Mouse (Mus musculus) olfactory bulb, adult 2 months (tissue): Measurements from ENCODE around the gene Eml2. TPM values are rescaled to one million over a fixed set of nuclear protein-coding genes. Genes with fewer than 3 reads are reported as not detected.
A peak's percentile ranks its signal among the peaks of the same experiment; 100 is the strongest.

Experiments used
- H3K27ac ChIP-seq: fragments of 200-500 bp; 2 replicates; pipeline ENCODE4 v1.5.1; 2012; ENCODE audit warnings: low read depth, low read length; ENCODE audit not compliant: insufficient read depth
- H3K4me1 ChIP-seq: fragments of 200-500 bp; 2 replicates; pipeline ENCODE4 v1.6.1; 2012; ENCODE audit warnings: low read length; ENCODE audit not compliant: control insufficient read depth, insufficient read depth
- H3K4me3 ChIP-seq: fragments of 200-500 bp; 2 replicates; pipeline ENCODE4 v1.5.1; 2012; ENCODE audit warnings: mild to moderate bottlenecking, low read depth, low read length, moderate library complexity; ENCODE audit not compliant: insufficient read depth
- CTCF ChIP-seq: fragments of 200-500 bp; IDR thresholded peaks from 2 replicates; pipeline ENCODE4 v1.5.1; 2012; ENCODE audit warnings: low read depth, mild to moderate bottlenecking, low read length, moderate library complexity; ENCODE audit not compliant: insufficient read depth
- POLR2A ChIP-seq: fragments of 200-500 bp; IDR thresholded peaks from 2 replicates; pipeline ENCODE4 v1.6.1; 2012; ENCODE audit warnings: mild to moderate bottlenecking, low read depth, low read length, moderate library complexity; ENCODE audit not compliant: insufficient read depth
- WGBS: fragments of 180-500 bp; shearing (Covaris S2); methylation state at CpG from one replicate; pipeline ENCODE4 v1.1.7; 2018; 5-methylcytosine and 5-hydroxymethylcytosine counted together
- polyA plus RNA-seq: library from polyadenylated mRNA; stranded (reverse); fragments of >200 nt; gene quantifications from 2 replicates; pipeline ENCODE4 v1.2.4, GENCODE M21; 2012; ENCODE audit warnings: low replicate concordance; ENCODE audit not compliant: missing spikeins, insufficient read depth, insufficient read length

Eml2 gene
- polyA plus RNA-seq = not detected in 2 replicates

DNA sequence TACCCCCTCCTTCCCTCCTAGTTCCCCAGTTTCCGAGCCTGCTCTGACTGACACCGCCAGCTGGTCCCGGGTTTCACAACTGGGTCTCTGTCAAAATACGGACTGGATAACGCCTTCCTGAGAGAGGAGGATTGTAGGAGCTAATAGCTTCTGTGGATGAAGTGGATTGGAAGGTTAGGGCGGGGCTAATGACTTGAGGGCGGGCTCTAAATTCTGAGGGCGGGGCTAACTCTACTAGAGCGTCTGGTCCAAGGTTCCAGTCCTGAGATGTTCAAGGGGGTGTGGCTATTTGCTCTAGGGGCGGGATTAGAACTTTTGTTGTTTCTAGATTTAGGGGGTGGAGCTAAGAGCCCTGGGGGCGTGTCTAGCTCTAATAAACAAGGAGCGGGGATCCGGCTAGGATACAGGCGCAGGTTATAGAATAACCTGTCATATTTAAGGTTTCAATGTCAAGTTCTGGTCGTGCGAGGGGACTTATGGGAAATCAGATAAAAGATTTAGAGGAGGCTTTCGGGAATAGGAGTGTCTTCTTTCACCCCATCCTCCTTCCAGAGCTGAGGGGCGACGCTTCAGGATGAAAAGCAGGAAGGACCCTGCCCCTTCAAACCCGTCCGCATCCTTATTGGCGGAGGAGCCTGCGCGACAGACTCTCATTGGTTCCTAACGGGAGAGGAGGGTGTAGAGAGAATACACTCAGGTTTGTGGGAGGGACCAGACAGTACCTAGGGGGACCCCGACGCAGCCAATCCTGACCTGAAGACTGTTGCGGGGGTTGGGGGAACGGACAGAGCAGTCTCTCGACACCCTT is at the start of gene Eml2:
Gene Eml2 (plus strand): TSS at position 714 of the 808 bp plus-strand sequence.
- TF ChIP-seq POLR2A (peak; percentile 59; the same call in 1 of the 2 replicates), CTCF (no peak)
- peaks cover 32% of the 10 kb centered on the region for H3K4me1 ChIP-seq
- H3K4me3 ChIP-seq = peak within 1 kb of the TSS; percentile 84
- peak within 1 kb of the TSS; percentile 97 for H3K27ac ChIP-seq
- WGBS = 1% methylated on average over 30 of the region's 30 CpGs

DNA sequence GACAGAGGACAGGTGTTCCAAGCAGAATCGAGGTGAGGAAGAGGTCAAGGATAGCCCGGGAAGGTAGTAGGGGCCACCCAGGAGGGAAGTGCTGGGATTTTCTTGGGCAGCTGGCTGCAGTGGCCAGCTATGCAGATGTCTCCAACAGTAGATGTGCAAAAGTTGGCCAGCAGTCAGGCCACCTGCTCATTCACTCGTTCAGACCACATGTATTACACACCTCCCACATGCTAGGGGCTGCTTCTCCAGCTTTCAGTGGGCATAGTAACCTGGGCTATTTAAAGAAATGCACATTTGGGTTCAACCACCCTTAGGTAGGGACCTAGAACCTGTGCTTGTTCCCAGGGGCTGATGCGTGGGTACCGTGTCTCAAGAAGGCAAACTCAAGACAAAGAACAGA is 48.5 kb upstream of the Eml2 start:
- Histone ChIP-seq H3K4me3 (no peak overlapping the region), H3K4me1 (0 out of 2 replicates have a peak, but pooled peaks cover 7% of the 10 kb centered on the region), H3K27ac (no peak overlapping the region)
- TF ChIP-seq CTCF = no peak
- TF ChIP-seq POLR2A = no peak
- WGBS = 87% methylated on average over 5 of the region's 5 CpGs

DNA sequence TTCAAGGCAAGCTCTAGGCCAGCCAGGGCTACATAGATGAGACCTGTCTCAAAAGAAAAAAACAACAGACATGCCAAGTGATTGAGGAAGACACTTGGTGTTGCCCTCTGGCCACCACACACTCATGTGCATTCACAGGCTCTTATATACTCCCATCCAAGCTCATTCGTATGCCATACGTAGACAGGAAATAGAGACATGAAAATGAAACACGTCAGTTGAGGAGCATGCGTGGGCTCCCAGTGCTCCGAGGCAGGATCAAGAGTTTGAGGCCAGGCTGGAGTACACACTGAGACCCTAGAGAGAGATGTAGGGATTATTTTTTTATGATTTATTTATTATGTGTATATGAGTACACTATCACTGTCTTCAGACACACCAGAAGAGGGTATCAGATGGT is 46.8 kb upstream of the Eml2 start:
- Histone ChIP-seq H3K4me1 (0 out of 2 replicates have a peak, but pooled peaks cover 7% of the 10 kb centered on the region), H3K4me3 (no peak overlapping the region), H3K27ac (no peak overlapping the region)
- TF ChIP-seq CTCF (no peak), POLR2A (no peak)
- 96% methylated on average over 5 of the region's 5 CpGs for WGBS

DNA sequence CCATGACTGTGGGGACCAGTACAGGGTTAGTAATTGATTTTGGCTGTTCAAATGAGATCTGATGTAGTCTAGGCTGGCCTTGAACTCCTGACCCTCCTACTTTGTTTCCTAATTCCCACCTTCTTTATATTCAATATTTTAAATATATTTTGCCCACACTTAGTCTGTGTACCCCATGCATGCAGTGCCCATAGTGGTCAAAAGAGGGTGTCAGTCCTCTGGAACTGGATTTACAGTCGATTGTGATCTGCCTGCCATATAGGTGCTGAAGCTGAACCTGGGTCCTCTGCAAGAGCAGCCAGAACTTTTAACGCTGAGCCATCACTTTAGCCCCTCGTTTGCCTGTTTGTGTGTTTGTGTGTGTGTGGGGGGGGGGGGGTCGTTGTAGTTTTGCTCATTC is 45.6 kb upstream of the Eml2 start:
- WGBS = 13% methylated on average over 4 of the region's 4 CpGs
- TF ChIP-seq POLR2A (no peak), CTCF (no peak)
- Histone ChIP-seq H3K4me1 (0 out of 2 replicates have a peak, but pooled peaks cover 7% of the 10 kb centered on the region), H3K27ac (peak overlapping the region; percentile 85), H3K4me3 (no peak overlapping the region)

DNA sequence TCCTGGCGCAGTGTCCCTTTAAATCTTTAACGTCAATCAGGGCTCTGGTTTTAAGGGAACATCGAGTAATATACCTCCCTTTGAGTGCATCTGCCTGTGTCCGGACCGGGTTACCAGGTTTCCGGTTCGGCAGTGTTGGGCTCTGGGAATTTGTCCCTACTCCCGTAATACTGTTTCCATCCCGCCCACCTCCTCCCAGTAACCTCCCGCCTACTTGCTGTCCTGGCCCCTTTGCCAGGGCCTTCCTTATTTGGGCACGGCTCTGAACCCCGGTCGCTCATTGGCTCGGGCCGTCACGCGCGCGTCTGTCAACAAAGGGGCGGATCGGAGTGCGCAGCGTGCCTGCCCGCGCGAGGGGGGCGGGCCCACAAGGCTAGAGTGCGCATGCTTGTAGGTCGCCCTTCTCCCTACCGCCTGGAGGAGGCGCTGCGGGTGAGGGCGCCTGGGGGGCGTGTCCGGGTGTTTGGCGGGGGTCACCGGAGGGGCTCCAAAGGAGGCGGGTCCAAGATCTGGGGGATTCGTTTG is 44.8 kb upstream of the Eml2 start:
- Histone ChIP-seq H3K27ac (peak overlapping the region; percentile 85), H3K4me1 (0 out of 2 replicates have a peak, but pooled peaks cover 7% of the 10 kb centered on the region), H3K4me3 (peak overlapping the region; percentile 55)
- WGBS = under 1% methylated on average over 39 of the region's 39 CpGs
- TF ChIP-seq CTCF = peak; percentile 96
- peak; percentile 39; the same call in 1 of the 2 replicates for TF ChIP-seq POLR2A

DNA sequence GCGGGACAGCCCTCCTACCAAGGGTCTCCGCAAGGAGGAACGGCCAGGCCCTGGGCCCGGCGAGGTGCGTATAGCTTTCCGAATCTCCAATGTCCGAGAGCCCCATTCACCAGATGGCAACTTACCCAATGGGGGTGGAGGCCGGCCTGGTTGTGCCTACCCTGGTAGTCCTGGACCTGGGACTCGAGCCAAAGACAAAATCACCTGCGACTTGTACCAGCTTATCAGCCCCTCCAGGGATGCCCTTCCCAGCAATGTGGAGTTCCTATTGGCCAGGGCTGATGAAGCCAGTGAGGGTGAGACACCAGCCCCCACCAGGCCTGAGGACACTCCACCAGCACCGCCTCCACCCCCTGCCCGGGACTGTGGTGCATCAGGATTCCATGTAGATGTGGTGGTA is 40.1 kb upstream of the Eml2 start:
- 95% methylated on average over 13 of the region's 13 CpGs for whole genome bisulfite sequencing
- H3K27ac ChIP-seq = no peak overlapping the region
- H3K4me3 ChIP-seq = no peak overlapping the region
- H3K4me1 ChIP-seq = 0 out of 2 replicates have a peak, but pooled peaks cover 7% of the 10 kb centered on the region
- TF ChIP-seq POLR2A = no peak
- no peak for TF ChIP-seq CTCF

DNA sequence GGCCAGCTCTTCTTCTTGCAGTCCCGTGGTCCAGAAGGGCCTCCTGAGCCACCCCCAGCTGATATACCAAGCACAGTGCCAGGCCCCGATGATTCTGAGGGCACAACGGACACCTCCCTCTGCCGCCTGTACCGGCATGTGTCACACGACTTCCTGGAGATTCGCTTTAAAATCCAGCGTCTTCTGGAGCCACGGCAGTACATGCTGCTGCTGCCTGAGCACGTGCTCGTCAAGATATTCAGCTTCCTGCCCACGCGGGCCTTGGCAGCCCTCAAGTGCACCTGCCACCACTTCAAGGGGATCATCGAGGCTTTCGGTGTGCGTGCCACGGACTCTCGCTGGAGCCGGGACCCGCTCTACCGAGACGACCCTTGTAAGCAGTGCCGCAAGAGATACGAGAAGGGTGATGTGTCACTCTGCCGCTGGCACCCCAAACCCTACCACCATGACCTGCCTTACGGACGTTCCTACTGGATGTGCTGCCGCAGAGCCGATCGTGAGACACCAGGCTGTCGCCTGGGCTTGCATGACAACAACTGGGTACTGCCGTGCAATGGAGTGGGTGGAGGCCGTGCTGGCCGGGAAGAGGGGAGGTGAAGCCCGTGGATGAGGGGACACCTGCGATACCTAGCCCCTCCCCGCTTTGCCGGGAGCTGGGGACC is 39.4 kb upstream of the Eml2 start:
- WGBS = 87% methylated on average over 38 of the region's 38 CpGs
- Histone ChIP-seq H3K4me3 (no peak overlapping the region), H3K4me1 (0 out of 2 replicates have a peak, but pooled peaks cover 5% of the 10 kb centered on the region), H3K27ac (no peak overlapping the region)
- TF ChIP-seq POLR2A = no peak
- no peak for TF ChIP-seq CTCF

DNA sequence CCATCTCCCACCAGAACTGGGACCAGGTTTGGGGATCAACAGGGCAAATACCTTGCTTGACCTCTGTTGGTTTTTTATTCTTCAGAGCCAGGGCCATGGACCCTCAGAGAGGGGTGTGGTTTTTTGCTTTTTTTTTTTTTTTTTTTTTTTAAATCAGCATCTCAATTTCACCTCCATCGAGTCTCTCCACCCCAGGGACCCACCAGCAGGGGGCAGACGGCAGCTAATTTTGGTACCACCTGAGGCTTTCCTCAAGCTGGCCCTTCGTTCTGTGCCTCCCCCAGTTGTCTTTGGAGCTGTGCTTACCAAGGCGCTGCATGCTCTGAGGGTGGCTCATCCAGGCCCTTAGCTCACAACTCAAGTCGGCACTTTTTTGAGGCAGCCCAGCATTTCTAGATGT is 38.8 kb upstream of the Eml2 start:
- Histone ChIP-seq H3K27ac (no peak overlapping the region), H3K4me1 (0 out of 2 replicates have a peak, but pooled peaks cover 4% of the 10 kb centered on the region), H3K4me3 (no peak overlapping the region)
- no peak for TF ChIP-seq CTCF
- no peak for TF ChIP-seq POLR2A
- WGBS = 32% methylated on average over 5 of the region's 5 CpGs

DNA sequence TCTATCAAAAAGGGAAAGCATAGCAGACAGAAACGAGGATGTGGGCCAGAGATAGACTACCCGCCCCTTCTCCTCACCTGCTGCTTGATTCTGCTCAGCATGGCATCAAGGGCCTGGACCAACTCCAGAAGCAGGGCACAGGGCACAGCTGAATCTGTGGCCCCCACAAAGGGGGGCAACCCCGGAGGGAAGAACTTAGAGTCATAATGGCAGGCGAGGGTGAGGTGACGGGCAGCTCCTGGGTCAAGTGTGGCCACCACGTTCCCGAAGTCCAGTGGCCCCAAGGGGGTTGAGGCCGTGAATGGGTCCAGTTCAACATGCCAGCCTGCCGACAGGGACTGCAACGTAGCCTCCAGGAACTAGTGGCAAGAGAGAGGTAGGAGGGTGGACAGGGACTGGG is 29.4 kb upstream of the Eml2 start:
- Histone ChIP-seq H3K4me3 (no peak overlapping the region), H3K27ac (no peak overlapping the region), H3K4me1 (peaks cover 20% of the 10 kb centered on the region)
- no peak for TF ChIP-seq POLR2A
- no peak for TF ChIP-seq CTCF
- 86% methylated on average over 10 of the region's 10 CpGs for WGBS

DNA sequence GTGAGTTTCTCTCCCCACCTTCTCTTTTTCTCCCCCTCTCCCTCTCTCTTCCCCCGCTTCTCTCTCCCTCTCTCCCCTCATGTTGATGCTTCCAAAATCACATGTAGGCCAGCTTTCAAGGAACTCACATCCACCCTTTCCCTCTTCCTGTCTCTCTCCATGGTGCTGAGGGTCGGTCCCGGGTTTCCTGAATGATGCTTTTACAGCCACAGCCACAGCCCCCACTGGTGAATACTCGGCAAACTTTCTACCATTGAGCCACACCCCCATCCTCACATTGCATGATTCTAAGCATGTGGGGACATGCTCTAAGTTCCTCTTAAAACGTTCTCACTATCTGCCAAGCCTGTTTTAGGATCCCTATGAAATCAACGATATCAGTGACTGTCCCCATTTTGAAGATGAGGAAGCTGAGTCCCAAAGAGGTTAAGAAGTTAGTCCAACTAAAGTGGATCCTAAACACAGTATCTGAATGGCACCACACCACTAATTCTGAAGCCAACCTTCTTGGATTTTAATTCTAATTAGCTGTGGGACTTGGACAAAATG is 28.6 kb upstream of the Eml2 start:
- H3K4me3 ChIP-seq = no peak overlapping the region

More for the DNA sequence above, 28.6 kb upstream of the Eml2 start:
- 52% methylated on average over 6 of the region's 6 CpGs for WGBS
- peaks cover 20% of the 10 kb centered on the region for H3K4me1 ChIP-seq
- no peak overlapping the region for H3K27ac ChIP-seq
- TF ChIP-seq POLR2A (no peak), CTCF (no peak)
